Mouse (Mus musculus): ENCODE measurements around the gene Nub1.
"Not testable (repeated sequence)": the region's sequence is repeated elsewhere in the genome, so short reads cannot be mapped to it uniquely, and the experiment has no call there.

The Nub1 gene

DNA sequence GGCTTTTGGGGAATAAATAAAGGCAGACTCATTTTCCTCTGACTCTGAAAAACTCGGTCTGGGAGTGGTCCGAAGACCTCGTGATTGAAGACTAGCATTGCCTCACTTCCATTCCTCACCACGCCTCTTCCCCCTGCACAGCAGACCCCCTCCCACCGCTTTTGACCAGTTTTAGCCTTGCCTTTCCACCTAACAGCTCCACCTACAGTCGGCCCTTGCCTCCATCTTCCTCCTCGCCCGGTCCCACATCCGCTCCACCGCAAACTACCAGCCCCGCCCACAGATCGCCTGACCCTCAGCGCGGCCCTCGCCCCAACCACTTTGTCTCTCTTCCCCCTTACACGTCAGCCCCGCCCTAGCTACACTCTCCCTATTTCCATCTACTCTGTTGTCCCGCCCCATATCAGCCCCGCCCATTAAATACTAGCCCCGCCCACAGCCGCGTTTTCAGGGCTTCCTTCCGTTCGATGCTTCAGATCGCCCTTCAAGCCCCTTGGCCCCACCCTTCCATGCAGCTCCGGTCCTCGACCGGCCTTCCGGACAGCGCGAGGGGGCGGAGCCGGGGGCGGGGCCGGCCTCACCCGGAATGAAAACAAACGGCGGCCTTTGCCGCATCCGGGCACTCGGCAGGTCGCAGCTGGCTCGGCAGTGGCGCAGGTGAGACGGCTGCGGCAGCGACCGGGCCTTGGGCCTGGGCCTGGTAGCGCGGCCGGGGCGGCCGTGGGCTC lies at the start of gene Nub1:
Gene Nub1, plus strand, starts transcription at position 167 of the 728 bp plus-strand sequence.
- DNase-seq (ENCODE audit: low read depth, low spot score) = peak; percentile 100

DNA sequence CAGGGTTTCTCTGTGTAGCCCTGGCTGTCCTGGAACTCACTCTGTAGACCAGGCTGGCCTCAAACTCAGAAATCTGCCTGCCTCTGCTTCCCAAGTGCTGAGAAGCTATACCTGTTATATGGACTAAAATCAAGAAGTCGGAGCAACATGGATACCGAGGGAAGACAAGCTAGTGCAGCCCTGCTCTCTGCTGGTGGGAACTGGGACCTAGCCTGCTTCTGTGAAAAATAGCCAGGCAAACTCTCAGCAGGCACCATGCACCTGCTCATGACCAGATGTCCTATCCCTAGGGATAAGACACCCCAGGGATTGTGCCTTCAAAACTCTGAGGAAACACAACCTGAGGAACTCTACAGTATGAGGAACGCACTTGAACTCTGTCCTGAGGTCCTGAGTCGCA lies 48.3 kb upstream of the Nub1 start:
- no peak for DNase-seq (ENCODE audit: low read depth, low spot score)

DNA sequence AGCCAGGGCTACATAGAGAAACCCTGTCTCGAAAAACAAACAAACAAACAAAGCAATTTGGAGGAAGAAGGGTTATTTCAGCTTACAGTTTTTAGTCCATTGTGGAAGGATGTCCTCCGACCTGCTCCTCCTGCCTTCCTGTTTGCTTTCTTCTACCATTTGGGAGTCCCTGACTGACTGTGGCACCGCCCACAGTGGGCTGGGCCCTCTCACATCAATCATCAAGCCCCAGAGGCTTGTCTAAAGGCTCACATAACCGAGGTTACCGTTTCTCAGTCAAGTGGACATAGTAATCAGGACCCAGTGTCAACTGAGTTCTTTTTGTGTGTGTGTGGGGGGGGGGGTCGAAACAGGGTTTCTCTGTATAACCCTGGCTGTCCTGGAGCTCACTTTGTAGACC lies 47.2 kb upstream of the Nub1 start:
- peak; percentile 36 for DNase-seq (ENCODE audit: low read depth, low spot score)

DNA sequence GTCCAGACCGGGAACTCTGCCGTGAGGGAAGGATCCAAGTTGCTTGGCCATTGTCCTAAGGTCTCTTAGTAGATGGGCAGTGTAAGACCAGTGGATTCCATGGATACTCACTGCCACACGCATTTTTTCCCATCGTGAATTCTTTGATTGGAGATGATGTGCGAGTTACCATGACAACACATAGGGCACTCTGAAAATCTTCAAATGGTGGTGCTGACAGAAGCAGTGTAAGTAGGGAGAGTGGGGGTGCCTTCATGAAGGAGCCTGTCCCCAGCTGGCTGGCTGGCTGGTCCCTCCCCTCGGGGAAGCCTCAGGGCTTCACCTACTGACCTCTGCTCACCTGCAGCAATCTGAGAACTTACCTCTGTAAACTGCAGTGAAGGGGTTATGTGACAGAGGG lies 46.3 kb upstream of the Nub1 start:
- DNase-seq (ENCODE audit: low read depth, low spot score) = no peak

DNA sequence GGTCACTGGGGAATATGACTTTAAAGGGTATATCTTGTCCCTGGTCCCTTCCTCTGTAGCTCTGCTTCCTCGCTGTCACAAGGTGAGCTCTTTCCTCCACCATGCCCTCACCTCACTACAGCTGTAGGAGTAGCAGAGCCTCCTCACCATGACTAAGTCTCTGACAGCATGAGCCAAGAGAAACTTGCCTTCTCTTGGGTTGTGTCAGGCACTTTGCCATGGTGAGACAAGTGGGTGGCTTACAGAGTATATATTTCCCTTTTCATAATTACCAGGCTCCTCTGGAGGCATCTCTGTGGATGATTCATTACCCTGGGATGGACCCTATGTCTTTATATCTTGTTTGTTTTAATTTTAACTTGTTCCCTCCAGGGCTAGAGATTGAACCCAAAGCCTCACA lies 39.9 kb upstream of the Nub1 start:
- no peak for DNase-seq (ENCODE audit: low read depth, low spot score)

DNA sequence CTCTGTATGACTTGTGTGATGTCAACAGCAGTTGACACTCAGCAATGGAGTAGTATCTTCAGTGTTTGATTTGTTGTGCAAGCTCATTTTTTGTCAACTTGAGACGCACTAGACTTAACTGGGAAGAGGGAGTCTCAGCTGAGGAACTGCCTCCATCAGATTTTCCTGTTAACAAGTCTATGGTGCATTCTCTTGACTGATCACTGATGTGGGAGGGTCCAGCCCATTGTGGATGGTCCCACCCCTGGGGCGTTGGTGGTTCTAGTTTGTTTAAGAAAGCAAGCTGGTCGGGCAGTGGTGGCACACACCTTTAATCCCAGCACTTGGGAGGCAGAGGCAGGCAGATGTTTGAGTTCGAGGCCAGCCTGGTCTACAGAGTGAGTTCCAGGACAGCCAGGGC lies 36.1 kb upstream of the Nub1 start:
- DNase-seq (ENCODE audit: low read depth, low spot score) = no peak

DNA sequence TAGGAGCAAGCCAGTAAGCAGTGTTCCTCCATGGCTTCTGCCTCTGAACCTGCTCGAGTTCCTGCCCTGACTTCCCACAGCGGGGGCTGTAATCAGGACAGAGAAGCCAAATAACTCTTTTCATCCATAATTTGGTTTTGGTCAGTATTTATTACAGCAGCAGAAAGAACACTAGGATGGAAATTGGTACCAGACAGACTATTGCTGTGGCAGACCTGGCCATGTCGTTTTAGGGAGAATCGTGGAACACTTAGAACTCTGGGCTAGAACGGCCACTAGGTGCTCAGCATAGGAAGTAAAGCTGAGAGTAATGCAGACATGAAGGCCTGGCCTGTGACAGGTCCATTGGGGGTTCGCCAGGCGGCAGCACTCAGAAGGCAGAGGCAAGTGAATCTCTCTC lies 35.6 kb upstream of the Nub1 start:
- no peak for DNase-seq (ENCODE audit: low read depth, low spot score)

DNA sequence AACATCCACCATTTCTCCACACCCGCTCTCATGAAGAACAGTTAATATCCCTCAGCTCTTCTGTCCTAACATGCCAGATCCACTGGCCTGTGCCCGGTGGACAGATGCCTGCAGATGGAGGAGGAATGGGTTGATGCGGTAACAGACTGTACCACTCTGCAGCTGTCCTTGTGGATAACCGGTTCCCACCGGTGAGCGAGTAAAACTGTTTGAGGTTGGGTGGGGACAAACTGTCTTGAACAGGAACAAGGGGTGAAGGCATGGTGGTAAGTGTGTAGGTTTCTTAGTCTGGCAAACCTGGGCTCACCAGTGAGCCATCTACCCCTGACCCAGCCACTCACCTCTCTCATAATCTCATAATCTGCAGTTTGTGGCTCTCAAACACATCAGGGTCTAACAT lies 34.0 kb upstream of the Nub1 start:
- peak; percentile 27 for DNase-seq (ENCODE audit: low read depth, low spot score)

DNA sequence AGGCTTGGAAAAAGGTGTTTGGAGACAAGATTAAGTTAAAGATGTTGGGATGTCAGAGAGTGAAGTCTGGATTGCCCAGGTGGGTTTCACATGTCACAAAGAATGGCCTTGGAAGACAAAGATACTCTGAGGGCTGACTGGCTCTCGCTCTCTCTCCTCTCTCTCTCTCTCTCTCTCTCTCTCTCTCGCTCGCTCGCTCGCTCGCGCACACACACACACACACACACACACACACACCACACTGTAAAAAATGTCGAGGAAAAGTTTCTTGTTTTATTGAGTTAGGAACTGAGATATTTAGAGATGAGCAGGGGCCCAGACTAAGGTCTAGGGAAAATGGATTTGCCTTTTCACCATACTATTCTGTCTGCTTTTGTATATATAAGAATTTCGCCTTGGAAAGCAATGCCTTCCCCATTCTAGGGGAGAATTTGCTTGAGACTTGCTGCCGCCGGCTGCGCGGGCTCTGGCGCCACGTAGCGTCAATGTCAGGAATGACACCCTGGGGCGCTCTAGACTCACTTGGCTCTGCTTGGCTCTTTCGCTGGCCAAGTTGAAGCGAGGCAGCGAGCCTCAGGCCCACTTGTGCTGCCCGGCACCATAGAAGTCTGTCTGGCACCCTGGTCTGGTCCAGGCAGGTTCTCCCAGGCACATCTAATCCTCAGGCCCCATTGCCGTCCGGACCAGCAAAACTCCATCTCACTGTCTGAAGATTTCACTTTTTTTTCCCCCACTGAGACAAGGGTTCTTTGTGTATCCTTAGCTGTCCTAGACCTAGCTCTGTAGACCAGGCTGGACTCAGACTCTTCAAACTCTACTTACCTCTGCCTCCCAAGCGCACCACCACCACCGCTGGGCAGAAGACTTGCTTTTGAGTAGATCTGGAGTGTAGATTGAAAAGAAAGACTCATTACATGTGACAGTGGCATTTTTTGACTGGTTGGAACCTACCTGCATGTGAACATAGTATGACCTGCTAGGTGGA lies 33.3 kb upstream of the Nub1 start:
- DNase-seq (ENCODE audit: low read depth, low spot score) = peak; percentile 63

DNA sequence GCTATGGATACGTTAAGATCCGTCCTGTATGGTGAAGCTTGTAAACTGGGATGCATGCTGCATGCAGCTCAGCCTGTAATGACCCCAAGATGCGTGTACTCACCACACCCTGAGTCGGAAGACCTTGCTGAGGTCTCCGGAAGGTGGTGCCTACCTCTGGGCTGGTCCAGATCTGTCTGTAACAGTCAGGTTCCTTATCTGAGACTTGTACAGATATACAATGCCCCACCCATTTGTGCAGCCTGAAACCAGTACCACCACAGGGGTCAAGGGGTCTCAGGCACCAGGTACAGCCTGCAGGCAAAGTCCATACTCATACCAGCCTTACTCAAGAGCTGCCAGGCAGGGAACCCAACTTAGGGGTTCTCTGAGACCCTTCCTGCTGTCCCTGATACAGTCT lies 32.6 kb upstream of the Nub1 start:
- DNase-seq (ENCODE audit: low read depth, low spot score) = no peak

DNA sequence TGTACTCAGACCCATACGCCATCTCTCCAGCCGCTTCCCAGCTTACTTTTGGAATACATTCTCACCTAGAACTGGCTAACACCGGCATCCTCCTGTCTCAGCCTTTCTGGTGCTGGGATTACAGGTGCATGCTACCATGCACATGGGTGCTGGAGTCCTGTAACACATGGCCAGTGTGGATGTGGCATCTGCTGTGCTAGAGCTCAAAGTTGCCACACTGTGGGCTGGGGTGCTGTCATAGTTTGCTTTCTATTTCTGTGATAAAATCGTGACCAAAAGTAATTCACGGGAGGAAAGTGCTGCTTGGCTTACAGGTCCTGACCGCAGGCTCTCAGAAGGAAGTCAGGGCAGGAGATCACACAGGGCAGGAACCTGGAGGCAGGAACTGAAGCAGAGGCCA lies 30.8 kb upstream of the Nub1 start:
- no peak for DNase-seq (ENCODE audit: low read depth, low spot score)

DNA sequence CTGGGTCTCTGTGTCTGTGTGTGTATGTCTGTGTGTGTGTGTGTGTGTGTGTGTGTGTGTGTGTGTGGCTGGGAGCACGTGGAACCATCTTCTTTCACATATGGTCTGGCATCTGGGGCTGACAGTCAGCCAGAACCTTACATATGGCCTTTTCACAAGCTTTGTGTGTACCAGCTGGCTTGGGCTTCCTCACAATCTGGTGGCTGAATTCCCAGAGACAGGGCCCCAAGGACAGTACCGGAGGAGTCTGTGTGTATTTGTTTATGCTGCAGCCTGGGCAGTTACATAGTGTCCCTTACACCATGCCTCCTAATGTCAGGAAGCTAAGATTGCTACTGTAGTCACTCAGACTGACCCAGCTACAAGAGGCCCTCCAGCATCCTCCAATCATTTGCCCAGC lies 28.2 kb upstream of the Nub1 start:
- no peak for DNase-seq (ENCODE audit: low read depth, low spot score)

DNA sequence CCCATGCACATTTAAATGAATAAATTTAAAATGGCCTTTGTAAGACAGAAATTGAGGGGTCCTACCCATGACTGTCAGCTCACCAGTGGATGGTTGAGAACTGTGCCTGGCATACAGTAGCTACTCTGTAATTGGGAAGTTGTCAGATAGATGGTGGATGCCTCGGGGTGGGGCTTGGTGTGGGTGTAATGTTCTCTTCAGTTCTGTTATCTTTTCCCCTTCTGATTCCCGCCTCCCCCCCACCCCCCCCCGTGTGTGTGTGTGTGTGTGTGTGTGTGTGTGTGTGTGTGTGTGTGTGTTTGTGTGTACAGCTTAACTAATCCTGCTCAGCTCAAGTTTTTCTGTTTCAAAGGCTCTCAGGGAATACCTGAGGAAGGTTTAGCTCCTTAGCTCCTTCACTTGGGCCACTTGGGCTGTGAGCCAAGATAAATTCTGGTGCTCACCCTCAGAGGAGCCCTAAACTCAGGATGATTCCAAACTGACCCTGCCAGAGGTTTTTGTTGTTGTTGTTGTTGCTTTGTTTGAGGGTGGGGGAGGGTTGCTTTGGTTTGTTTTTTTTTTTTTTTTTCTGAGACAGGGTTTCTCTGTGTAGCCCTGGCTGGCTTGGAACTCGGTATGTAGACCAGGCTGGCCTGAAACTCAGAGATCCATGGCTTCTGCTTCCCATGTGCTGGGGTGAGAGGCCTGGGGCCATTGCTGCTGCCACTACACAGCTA lies 25.5 kb upstream of the Nub1 start:
- no peak for DNase-seq (ENCODE audit: low read depth, low spot score)

DNA sequence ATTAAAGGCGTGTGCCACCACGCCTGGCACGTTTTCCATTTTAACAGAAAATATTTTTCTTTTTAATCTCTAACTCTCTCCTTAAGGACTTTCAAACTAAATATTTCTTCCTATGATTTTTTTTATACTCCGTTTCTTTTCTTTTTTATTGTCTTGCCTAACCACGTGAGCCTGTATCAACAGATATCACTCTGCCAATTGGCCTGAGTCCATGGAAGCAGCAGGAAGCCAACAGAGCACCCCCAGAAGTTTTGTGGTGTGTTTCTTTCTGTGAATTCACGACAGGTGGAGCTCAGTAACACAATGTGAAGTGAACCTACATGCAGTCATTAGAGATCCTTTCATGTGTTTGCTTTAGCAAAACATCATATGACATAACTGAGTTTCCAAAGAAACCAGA lies 23.9 kb upstream of the Nub1 start:
- DNase-seq (ENCODE audit: low read depth, low spot score) = no peak

DNA sequence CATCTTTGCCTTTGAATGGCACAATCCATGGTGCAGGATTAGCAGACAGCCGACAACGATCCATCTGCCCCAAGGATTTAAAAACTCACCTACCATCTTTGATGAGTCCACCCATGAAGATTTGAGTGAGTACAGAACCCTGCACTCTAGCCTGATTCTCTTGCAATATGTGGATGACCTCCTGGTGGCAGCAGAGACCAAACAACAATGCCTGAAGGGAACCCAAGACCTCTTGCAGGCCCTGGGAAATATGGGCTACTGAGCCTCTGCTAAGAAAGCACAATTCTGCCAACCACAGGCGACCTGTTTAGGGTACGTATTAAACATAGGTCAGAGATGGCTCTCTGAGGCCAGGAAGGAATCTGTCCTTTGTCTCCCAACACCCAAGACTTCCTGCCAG lies 11.1 kb upstream of the Nub1 start:
- DNase-seq (ENCODE audit: low read depth, low spot score) = peak; percentile 86

DNA sequence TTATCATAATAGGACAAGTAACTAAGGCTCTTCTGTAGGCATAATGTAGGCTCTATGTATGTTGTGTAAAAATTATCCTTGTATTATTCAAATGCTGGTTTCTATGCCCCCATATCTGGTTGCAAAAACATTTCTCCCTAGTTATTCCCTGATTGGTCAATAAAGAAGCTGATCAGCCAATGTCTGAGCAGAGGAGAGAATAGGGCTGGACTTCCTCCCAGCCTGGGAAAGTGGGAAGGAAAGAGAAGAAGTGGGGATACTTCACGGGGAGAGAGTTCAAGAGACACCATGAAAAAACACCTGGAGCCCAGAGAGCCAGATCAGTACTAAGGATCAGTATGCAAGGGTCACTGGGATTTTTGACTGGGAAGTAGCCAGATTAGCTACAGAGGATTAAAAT lies 3.9 kb upstream of the Nub1 start:
- DNase-seq (ENCODE audit: low read depth, low spot score) = no peak

DNA sequence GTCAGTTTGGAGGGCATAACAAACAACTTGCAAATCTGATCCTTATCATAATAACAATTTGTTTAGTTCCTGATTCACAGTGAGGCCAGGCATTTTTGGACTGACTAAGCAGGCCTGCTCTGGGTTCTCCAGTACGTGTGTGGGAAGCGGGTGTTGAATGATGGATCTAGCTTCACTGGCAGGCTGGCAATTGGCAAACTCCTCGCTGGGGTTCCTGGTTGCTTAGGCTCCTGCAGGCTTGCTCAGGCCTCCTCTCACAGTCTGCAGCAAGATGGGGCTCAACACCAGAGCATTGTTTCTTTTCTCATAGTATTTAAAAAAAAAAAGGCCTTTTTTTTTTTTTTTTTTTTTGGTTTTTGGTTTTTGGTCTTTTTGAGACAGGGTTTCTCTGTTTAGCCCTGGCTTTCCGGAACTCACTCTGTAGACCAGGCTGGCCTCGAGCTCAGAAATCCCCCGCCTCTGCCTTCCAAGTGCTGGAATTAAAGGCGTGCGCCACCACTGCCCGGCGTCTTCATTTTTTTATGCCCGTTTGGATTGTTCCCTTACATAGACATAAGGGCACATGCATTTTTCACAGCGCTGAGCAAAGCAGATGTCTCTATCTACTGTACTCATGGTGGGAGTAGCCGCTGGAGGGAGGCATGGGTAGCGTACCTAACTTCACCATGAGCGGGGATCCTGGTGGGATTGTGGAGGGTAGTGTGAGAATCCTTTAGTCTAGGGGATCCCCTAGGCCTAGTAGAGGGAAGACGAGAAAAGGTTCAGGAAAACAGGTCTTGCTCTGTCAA lies 560 bp upstream of the Nub1 start:
- DNase-seq (ENCODE audit: low read depth, low spot score) = peak; percentile 88

DNA sequence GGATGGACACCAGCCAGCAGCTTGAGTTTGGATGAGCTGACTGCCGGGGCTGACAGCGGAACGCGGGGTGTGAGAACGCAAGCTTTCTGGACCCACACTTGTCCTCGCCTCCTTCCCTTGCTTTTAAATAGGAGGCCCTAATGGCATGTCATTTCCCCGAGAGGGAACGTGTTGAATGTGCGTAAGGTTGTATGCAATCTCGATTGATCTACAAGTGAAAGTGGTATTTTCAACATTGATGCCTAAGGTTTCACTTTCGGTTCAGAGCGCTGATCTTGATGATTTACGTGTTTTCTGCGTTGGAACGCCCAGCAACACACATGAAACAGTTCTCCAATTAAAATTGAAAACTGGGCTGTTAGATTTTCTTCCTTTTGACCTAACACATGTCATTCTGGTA lies 844 bp downstream of the Nub1 start:
- DNase-seq (ENCODE audit: low read depth, low spot score) = peak; percentile 68

DNA sequence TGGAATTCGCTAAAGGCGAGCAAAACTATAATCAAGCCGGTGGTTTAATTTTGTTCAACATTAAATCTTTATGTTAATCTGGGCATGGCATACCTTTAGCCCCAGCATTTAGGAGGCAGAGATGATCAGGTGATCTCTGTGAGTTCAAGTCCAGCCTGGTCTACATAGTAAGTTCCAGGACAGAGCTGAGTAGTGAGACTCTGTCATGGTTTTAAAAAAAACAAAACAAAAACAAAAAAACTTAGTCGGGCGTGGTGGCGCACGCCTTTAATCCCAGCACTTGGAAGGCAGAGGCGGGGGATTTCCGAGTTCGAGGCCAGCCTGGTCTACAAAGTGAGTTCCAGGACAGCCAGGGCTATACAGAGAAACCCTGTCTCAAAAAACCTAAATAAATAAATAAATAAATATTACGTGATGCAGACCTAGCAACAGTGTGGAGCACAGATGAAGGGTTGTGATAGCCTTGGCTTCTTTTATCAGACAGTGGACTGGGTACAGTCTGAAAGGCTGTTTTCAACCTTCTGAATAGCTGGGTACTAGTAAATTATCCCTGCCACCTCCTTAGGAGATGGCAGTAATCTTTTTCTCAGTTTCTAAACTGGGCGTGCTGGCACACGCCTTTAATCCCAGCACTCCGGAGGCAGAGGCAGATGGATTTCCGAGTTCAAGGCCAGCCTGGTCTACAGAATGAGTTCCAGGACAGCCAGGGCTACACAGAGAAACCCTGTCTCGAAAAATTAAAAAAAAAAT lies 1.5 kb downstream of the Nub1 start:
- DNase-seq (ENCODE audit: low read depth, low spot score) = not testable (repeated sequence)

DNA sequence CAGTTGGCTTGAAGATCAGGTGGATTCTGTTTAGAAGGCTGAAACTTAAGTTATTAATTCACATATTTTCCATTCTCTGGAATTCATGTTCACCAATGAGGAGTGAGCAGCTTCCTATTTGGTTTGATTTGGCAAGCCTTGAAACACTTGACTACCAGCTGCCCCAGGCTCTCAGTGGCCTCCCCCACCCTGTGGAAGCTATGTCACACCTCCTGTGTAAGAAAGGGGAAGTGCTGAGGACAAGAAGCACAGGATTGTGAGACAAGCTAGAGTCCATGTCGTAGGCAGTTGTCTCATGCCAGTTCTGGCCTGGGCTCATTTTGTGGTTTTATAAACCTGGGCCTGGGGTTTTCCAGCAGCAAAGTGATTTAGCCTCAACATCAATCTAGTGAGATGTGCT lies 2.4 kb downstream of the Nub1 start:
- peak; percentile 23 for DNase-seq (ENCODE audit: low read depth, low spot score)

DNA sequence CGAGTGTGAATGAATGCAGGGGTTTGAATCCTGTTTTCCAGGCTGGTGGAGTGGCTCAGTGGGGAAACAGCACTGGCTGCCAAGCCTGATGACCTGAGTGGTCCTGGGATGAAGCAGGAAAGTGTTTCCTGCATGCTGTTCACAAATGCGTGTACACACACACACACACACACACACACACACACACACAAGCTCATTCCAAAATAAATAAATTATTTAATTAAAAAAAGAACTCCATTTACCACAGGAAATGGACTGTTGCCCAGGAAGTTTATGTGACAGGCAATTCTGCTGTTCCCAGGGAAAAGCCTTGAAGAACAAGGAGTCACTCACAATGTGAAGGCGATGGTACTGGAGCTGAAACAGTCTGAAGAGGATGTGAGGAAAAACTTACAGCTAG lies 11.4 kb downstream of the Nub1 start:
- no peak for DNase-seq (ENCODE audit: low read depth, low spot score)
